Mouse (Mus musculus) ES-Bruce4 (cell line): ENCODE results near the gene Lrmda. TPM values are rescaled to one million over a fixed set of nuclear protein-coding genes. Genes with fewer than 3 reads are reported as not detected.

Experiments used
- H3K27ac ChIP-seq: 2 replicates; pipeline ENCODE4 v1.5.1; 2012; ENCODE audit warnings: low read length, inconsistent platforms; ENCODE audit not compliant: insufficient read depth
- H3K27me3 ChIP-seq: 2 replicates; pipeline ENCODE4 v1.6.1; 2012; ENCODE audit warnings: mild to moderate bottlenecking, low read length, inconsistent platforms; ENCODE audit not compliant: control insufficient read depth, poor library complexity, insufficient read depth, severe bottlenecking
- H3K36me3 ChIP-seq: 2 replicates; pipeline ENCODE4 v1.6.1; 2012; ENCODE audit warnings: inconsistent platforms, mild to moderate bottlenecking, low read length, moderate library complexity; ENCODE audit not compliant: control insufficient read depth, poor library complexity, insufficient read depth, severe bottlenecking
- H3K4me1 ChIP-seq: one replicate; pipeline ENCODE4 v1.8.1; 2011; ENCODE audit warnings: low read length; ENCODE audit not compliant: control insufficient read depth, insufficient read depth
- H3K4me3 ChIP-seq: 2 replicates; pipeline ENCODE4 v1.5.1; 2011; ENCODE audit warnings: low read depth, mild to moderate bottlenecking, low read length
- H3K9ac ChIP-seq: 2 replicates; pipeline ENCODE4 v1.6.1; 2012; ENCODE audit warnings: low read depth, mild to moderate bottlenecking, inconsistent platforms; ENCODE audit not compliant: poor library complexity, severe bottlenecking
- H3K9me3 ChIP-seq: replicated peaks from 2 replicates; pipeline ENCODE4 v1.6.1; 2012; ENCODE audit warnings: mild to moderate bottlenecking, low read length, inconsistent platforms; ENCODE audit not compliant: control insufficient read depth, poor library complexity, insufficient read depth, severe bottlenecking
- CTCF ChIP-seq: IDR thresholded peaks from one replicate; pipeline ENCODE4 v1.8.1; 2011; ENCODE audit warnings: low read depth, low read length
- EP300 ChIP-seq: IDR thresholded peaks from 2 replicates; pipeline ENCODE4 v1.6.1; 2011; ENCODE audit warnings: low read depth, low read length; ENCODE audit not compliant: insufficient read depth
- POLR2A ChIP-seq: IDR thresholded peaks from one replicate; pipeline ENCODE4 v1.8.1; 2011; ENCODE audit warnings: low read length; ENCODE audit not compliant: insufficient read depth
- polyA plus RNA-seq: library from polyadenylated mRNA; stranded (reverse); fragments of >200 nt; gene quantifications from 2 replicates; pipeline ENCODE4 v1.2.4, GENCODE M21; 2011; ENCODE audit warnings: low read depth; ENCODE audit not compliant: missing spikeins, insufficient read depth, insufficient read length

The Lrmda gene
- polyA plus RNA-seq, 1 experiment, result not detected

DNA sequence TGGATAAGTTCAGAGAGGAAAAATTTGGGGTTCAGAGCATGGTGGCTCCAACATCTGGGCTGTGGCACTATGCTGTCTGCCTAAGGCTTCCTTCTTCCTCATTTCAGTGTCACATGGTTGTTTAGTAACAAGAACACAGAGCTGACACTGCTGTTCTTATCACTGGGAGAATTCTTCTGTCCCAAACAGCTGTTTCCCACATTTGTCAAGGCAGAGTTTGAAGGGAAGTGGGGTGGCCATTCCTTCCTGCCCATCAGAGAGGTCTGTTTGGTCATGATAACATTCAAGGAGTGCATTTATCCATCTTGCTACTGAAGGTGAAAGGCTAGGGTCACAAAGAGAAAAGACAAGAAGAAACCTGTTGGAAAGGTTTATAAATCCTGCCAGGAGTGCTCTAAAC is 740.2 kb downstream of the Lrmda start:
- Histone ChIP-seq H3K27me3 (no peaks in the 10 kb centered on the region), H3K9me3 (no peaks in the 10 kb centered on the region), H3K9ac (no peak overlapping the region), H3K4me1 (no peaks in the 10 kb centered on the region), H3K27ac (no peak overlapping the region), H3K36me3 (no peaks in the 10 kb centered on the region), H3K4me3 (no peak overlapping the region)
- TF ChIP-seq POLR2A, result no peak
- TF ChIP-seq CTCF, result no peak
- no peak for TF ChIP-seq EP300

- H3K4me3 ChIP-seq, result no peak overlapping the region
- H3K9ac ChIP-seq, result no peak overlapping the region
- TF ChIP-seq CTCF, result no peak
- TF ChIP-seq EP300, result no peak
- H3K27me3 ChIP-seq, result no peaks in the 10 kb centered on the region
- H3K4me1 ChIP-seq, result no peaks in the 10 kb centered on the region
- H3K27ac ChIP-seq, result no peak overlapping the region
- H3K36me3 ChIP-seq, result no peaks in the 10 kb centered on the region
- no peaks in the 10 kb centered on the region for H3K9me3 ChIP-seq
Measured at GRCm38 (mm10) chr14:22760241-22761039, 740.9 kb downstream of the Lrmda start.

DNA sequence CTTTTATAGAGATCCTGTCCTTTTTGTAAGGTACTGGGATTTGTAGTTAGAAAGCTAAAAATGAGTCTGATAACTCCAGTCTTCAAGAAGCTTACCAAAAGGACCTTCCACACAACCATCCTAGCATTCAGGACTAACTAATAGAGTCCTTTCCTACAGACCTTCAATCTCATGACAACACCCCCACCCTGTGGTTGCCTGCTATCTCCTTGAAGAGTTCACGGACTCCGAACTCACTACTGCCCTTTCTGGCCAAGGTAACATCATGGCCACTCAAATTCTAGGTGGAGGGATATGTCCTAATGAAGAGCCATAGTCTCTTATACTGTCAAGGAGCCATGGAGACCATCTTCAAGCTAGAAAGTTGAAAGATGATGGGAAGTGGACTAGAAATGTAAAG is 762.2 kb downstream of the Lrmda start:
- no peaks in the 10 kb centered on the region for H3K4me1 ChIP-seq
- no peak overlapping the region for H3K4me3 ChIP-seq
- TF ChIP-seq EP300, result no peak
- no peak for TF ChIP-seq POLR2A
- TF ChIP-seq CTCF, result no peak
- no peaks in the 10 kb centered on the region for H3K9me3 ChIP-seq
- no peaks in the 10 kb centered on the region for H3K27me3 ChIP-seq
- H3K9ac ChIP-seq, result no peak overlapping the region
- H3K27ac ChIP-seq, result no peak overlapping the region
- H3K36me3 ChIP-seq, result no peaks in the 10 kb centered on the region

DNA sequence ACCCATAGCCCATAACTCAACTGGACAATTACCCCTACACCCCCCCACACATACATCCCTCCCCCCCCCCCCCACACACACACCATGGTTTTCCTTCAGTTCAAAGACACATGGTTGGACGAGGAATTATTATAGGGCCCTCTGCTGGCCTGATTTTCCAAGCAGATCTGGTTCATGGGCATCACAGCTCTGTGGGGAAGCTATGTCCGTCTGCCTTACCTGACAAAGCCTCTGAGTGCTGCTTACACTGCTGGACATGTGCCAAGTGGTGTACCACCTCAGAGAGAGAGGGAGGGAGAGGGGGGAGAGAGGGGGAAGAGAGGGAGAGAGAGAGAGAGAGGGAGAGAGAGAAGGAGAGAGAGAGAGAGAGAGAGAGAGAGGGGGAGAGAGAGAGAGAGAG is 762.9 kb downstream of the Lrmda start:
- H3K27ac ChIP-seq, result no peak overlapping the region
- H3K36me3 ChIP-seq, result no peaks in the 10 kb centered on the region
- H3K4me3 ChIP-seq, result no peak overlapping the region
- H3K27me3 ChIP-seq, result no peaks in the 10 kb centered on the region
- TF ChIP-seq CTCF (no peak), POLR2A (no peak), EP300 (no peak)
- no peaks in the 10 kb centered on the region for H3K9me3 ChIP-seq
- no peaks in the 10 kb centered on the region for H3K4me1 ChIP-seq
- no peak overlapping the region for H3K9ac ChIP-seq

DNA sequence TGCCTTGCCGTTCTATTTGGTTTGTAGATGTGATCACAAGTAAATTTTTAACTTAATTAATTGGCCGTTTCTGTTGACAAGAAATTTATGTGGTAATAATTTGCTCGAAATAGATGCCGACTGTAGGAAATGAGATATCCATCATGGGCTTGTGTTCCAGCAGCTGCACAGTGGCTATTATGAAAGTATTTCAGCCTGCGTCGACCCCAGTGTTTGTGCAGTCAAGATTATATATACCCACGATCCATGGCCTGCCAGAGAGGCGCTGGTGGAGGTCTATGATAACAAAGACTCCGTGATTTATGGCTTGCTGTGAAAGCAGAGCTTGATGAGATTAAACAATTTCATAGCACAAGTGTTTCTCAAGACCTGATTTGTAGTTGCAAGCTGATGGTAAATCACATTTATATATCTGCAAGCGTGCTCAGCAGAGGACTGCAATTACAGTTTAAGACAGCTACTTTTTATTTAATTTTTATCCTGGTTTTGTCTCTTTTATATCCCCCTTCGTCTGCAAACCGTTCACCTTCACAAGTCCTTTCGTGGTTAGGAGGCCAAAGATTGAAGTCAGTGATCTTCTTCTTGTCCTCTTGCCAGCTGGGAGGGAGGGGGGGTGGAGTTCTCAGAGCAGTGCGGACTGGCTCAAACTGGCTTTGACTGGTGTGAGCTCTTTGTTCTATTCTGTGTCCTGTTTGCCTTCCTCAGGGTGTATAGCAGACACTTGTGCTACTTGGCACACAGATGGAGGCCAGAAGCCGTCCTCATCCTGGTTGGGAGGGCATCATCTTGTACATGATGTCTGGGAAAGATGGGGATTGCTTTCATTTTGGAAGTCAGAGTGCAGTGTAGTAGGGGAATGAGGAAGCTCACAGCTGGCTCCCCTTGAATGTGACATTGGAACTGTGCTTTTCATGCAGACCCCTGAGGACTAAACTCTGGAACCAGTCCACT is 764.0 kb downstream of the Lrmda start:
- Histone ChIP-seq H3K27ac (no peak overlapping the region), H3K4me3 (no peak overlapping the region), H3K36me3 (no peaks in the 10 kb centered on the region), H3K27me3 (no peaks in the 10 kb centered on the region), H3K4me1 (no peaks in the 10 kb centered on the region), H3K9ac (no peak overlapping the region), H3K9me3 (no peaks in the 10 kb centered on the region)
- TF ChIP-seq CTCF, result no peak
- no peak for TF ChIP-seq POLR2A
- TF ChIP-seq EP300, result no peak
